9 mouse cellular contexts compared by ENCODE assay signal in the genomic region with DNA sequence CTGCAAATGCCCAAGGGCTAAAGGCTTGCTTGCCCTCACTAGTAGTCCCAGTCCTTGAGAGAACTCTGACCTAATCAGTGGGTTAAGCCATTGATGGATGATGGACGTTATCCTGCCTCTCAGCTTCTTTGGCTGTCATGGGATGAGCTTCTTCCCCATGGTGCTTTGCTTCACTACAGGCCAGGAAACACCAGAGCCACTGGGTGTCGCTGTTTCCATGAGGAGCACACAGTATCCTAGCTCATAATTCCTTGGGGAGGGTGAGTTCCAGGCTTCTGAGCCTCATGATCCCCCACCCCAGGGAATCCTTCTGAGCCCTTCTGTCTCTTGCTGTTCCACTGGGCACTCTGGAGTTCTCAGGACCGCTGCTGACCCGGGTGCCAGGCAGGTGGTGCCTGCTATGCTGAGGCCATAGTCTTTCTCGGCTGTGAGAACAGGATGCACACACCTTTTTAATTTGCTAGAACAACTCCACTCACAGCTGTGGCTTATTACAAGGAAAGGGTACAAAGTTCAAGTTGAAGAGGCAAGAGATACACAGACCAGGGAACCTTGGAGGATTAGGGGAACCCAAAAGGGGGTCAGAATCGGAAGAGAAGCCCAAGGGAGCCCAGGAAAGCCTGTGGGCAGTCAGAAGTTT. TPM values are rescaled to one million over a fixed set of nuclear protein-coding genes. Genes with fewer than 3 reads are reported as not detected.
DNase-seq lines count a peak whose midpoint lies in the region; ATAC-seq lines count a peak whose summit lies in the region.
"Had no signal": no experiment of that assay in that cellular context is flagged by ENCODE, and none has a peak within 500 bp of the region (broad histone marks: within the 10 kb centered on the region; RNA-seq: fewer than 3 reads in every experiment).

No protein-coding gene starts in this region.

- H3K4me2 ChIP-seq in hindbrain, embryonic 14.5 days (replicated peaks), result no peak overlapping the region
- H3K4me2 ChIP-seq in midbrain, embryonic 11.5 days, result no peak overlapping the region
- H3K4me2 ChIP-seq: liver, embryonic 15.5 days had no signal

- no peaks in the 10 kb centered on the region for H3K4me1 ChIP-seq in hindbrain, embryonic 14.5 days (replicated peaks; ENCODE audit: control insufficient read depth, insufficient read depth, low read length)
- H3K4me1 ChIP-seq in midbrain, embryonic 11.5 days (ENCODE audit: control insufficient read depth, insufficient read depth, low read length), result no peaks in the 10 kb centered on the region

- no peak overlapping the region for H3K9ac ChIP-seq in hindbrain, embryonic 14.5 days
- H3K9ac ChIP-seq in midbrain, embryonic 11.5 days (ENCODE audit: low read length), result no peak overlapping the region
- H3K9ac ChIP-seq: liver, embryonic 15.5 days had no signal

- H3K36me3 ChIP-seq in hindbrain, embryonic 14.5 days (replicated peaks; ENCODE audit: control insufficient read depth, insufficient read depth), result no peaks in the 10 kb centered on the region
- H3K36me3 ChIP-seq in midbrain, embryonic 11.5 days (ENCODE audit: control insufficient read depth, insufficient read depth, low read length), result no peaks in the 10 kb centered on the region
- H3K36me3 ChIP-seq: liver, embryonic 15.5 days had no signal

- intact Hi-C loops in heart, postnatal 25 days (cut with DNase I), result no loop called here

- no peaks in the 10 kb centered on the region for H3K9me3 ChIP-seq in hindbrain, embryonic 14.5 days (ENCODE audit: control insufficient read depth, low read length)
- no peaks in the 10 kb centered on the region for H3K9me3 ChIP-seq in midbrain, embryonic 11.5 days (ENCODE audit: control insufficient read depth, low read length)
- H3K9me3 ChIP-seq: liver, embryonic 15.5 days had no signal

- no peak overlapping the region for H3K27ac ChIP-seq in hindbrain, embryonic 14.5 days
- no peak overlapping the region for H3K27ac ChIP-seq in midbrain, embryonic 11.5 days (ENCODE audit: low read depth, low read length)
- H3K27ac ChIP-seq: liver, embryonic 15.5 days had no signal

- DNase-seq in heart, adult 18-20 months, result peak; percentile 19 to 60
- DNase-seq in heart, postnatal 25 days (ENCODE audit: low spot score), result no peak
- DNase-seq in adrenal gland, adult (ENCODE audit: inconsistent age in 2 of 2, low spot score in 1 of 2), result peak; percentile 41 to 84
- peak; percentile 79 for DNase-seq in embryo, embryonic 11 days
- DNase-seq in hindbrain, embryonic 14.5 days (ENCODE audit: low spot score), result peak; percentile 69
- DNase-seq in left cerebral cortex, adult 18-20 months (ENCODE audit: low spot score in 2 of 2), result peak; percentile 78 to 84
- DNase-seq in midbrain, embryonic 11.5 days (ENCODE audit: low spot score, missing footprints), result peak; percentile 92
- no peak for DNase-seq in spleen, postnatal 36 days (ENCODE audit: low spot score in 2 of 2)

- no peak for ATAC-seq in hindbrain, embryonic 14.5 days (ENCODE audit: low FRiP score)
- ATAC-seq in midbrain, embryonic 11.5 days (ENCODE audit: low FRiP score), result 0 out of 2 replicates have a peak, but pooled peaks have one; percentile 33

- H3K27me3 ChIP-seq in hindbrain, embryonic 14.5 days (ENCODE audit: control insufficient read depth, insufficient read depth, low read length), result no peaks in the 10 kb centered on the region
- H3K27me3 ChIP-seq in midbrain, embryonic 11.5 days (ENCODE audit: control insufficient read depth, insufficient read depth, low read length), result no peaks in the 10 kb centered on the region
- H3K27me3 ChIP-seq: liver, embryonic 15.5 days had no signal

- H3K4me3 ChIP-seq in hindbrain, embryonic 14.5 days (replicated peaks; ENCODE audit: low read length), result no peak overlapping the region
- H3K4me3 ChIP-seq in midbrain, embryonic 11.5 days (ENCODE audit: low read depth, low read length), result no peak overlapping the region
- H3K4me3 ChIP-seq: liver, embryonic 15.5 days had no signal

- WGBS in hindbrain, embryonic 14.5 days, result 36% methylated on average over 6 of the region's 6 CpGs
- WGBS in midbrain, embryonic 11.5 days, result 22% methylated on average over 6 of the region's 6 CpGs

RNA-seq across cellular contexts. Expression of a gene that starts 6.2 kb away (rescaled TPM):
- total RNA-seq in heart, adult 18-20 months (2021), result not detected
- total RNA-seq in heart, postnatal 25 days (2021), result not detected
- not detected in 2 replicates for polyA plus RNA-seq in hindbrain, embryonic 14.5 days (2014; fragmentation: Nextera tagmentation; extraction: Ambion mirVana)
- not detected for total RNA-seq in left cerebral cortex, adult 18-20 months (2021)
- polyA plus RNA-seq in midbrain, embryonic 11.5 days (2014; fragmentation: Nextera tagmentation; extraction: Ambion mirVana), result not detected in 2 replicates

RNA-seq across cellular contexts. Expression of a gene that starts 27.1 kb away (rescaled TPM):
- total RNA-seq in heart, adult 18-20 months (2021), result 1 to 10 TPM; 1.2 to 1.8 TPM
- 1 to 10 TPM in 1 of 2 experiments, under 1 TPM in 1; 0.94 to 1.6 TPM for total RNA-seq in heart, postnatal 25 days (2021)
- 395 and 421 TPM in 2 replicates for polyA plus RNA-seq in hindbrain, embryonic 14.5 days (2014; fragmentation: Nextera tagmentation; extraction: Ambion mirVana)
- total RNA-seq in left cerebral cortex, adult 18-20 months (2021), result 100 to 1,000 TPM; 735 to 776 TPM
- polyA plus RNA-seq in midbrain, embryonic 11.5 days (2014; fragmentation: Nextera tagmentation; extraction: Ambion mirVana), result 51.0 and 59.6 TPM in 2 replicates

RNA-seq across cellular contexts. Expression of a gene that starts 31.9 kb away (rescaled TPM):
- under 1 TPM in 1 of 2 experiments, not detected in 1; 0.28 TPM for total RNA-seq in heart, adult 18-20 months (2021)
- total RNA-seq in heart, postnatal 25 days (2021), result not detected
- 0.26 and 0.33 TPM in 2 replicates for polyA plus RNA-seq in hindbrain, embryonic 14.5 days (2014; fragmentation: Nextera tagmentation; extraction: Ambion mirVana)
- not detected for total RNA-seq in left cerebral cortex, adult 18-20 months (2021)
- 0.22 and 0.34 TPM in 2 replicates for polyA plus RNA-seq in midbrain, embryonic 11.5 days (2014; fragmentation: Nextera tagmentation; extraction: Ambion mirVana)

RNA-seq across cellular contexts. Expression of a gene that starts 39.7 kb away (rescaled TPM):
- under 1 TPM; 0.05 to 0.12 TPM for total RNA-seq in heart, adult 18-20 months (2021)
- under 1 TPM; 0.10 to 0.11 TPM for total RNA-seq in heart, postnatal 25 days (2021)
- polyA plus RNA-seq in hindbrain, embryonic 14.5 days (2014; fragmentation: Nextera tagmentation; extraction: Ambion mirVana), result 0.22 and 0.50 TPM in 2 replicates
- under 1 TPM; 0.07 to 0.16 TPM for total RNA-seq in left cerebral cortex, adult 18-20 months (2021)
- polyA plus RNA-seq in midbrain, embryonic 11.5 days (2014; fragmentation: Nextera tagmentation; extraction: Ambion mirVana), result 0.11 TPM in 2 replicates
- polyA plus RNA-seq: liver, embryonic 15.5 days had no signal

Comparison
In these comparisons a context has a peak if more than half of its experiments do, and no peak if none do; other contexts are left out.
1. DNase-seq: peak in heart, adult 18-20 months (2 of 2), adrenal gland, adult (2 of 2), embryo, embryonic 11 days (single experiment), hindbrain, embryonic 14.5 days (single experiment), left cerebral cortex, adult 18-20 months (2 of 2) and midbrain, embryonic 11.5 days (single experiment); none in heart, postnatal 25 days (single experiment) and spleen, postnatal 36 days (0 of 2).
2. RNA of a gene that starts 27.1 kb away (total RNA-seq): 735 to 776 TPM in left cerebral cortex, adult 18-20 months; 1.2 to 1.8 TPM in heart, adult 18-20 months and 0.94 to 1.6 TPM in heart, postnatal 25 days; every median in the first group is over 100 times any median in the second.